Mouse (Mus musculus) CH12.LX (cell line): ENCODE results near the gene Bcl9l. TPM values are rescaled to one million over a fixed set of nuclear protein-coding genes. Genes with fewer than 3 reads are reported as not detected.

Experiments
- DNase-seq: peaks from one replicate; pipeline ENCODE4 v3.0.0-alpha.2; 2013; ENCODE audit errors: extremely low read depth
- H3K27ac ChIP-seq: 2 replicates; pipeline ENCODE4 v1.5.1; 2012; ENCODE audit warnings: low read depth, mild to moderate bottlenecking, control low read depth, moderate library complexity; ENCODE audit not compliant: insufficient read depth
- H3K27me3 ChIP-seq: replicated peaks from 2 replicates; pipeline ENCODE3; 2012; ENCODE audit warnings: inconsistent platforms
- H3K36me3 ChIP-seq, 2 experiments: replicated peaks in 1 of 2; 2 replicates each; pipeline versions ENCODE3 to v1.6.1; 2012; ENCODE audit warnings: inconsistent platforms in 1 of 2, low read length in 1 of 2, mild to moderate bottlenecking in 1 of 2, mixed read lengths in 1 of 2, moderate library complexity in 1 of 2; ENCODE audit not compliant: control insufficient read depth in 1 of 2, insufficient read depth in 1 of 2
- H3K4me1 ChIP-seq, 2 experiments: 2 replicates each; pipeline ENCODE4 v1.6.1; 2012; ENCODE audit warnings: inconsistent platforms in 1 of 2, moderate library complexity in 1 of 2; ENCODE audit not compliant: insufficient read depth in 2 of 2, control insufficient read depth in 1 of 2
- H3K4me2 ChIP-seq: 2 replicates; pipeline ENCODE4 v1.6.1; 2012; ENCODE audit warnings: low read depth, mild to moderate bottlenecking, control low read depth; ENCODE audit not compliant: poor library complexity, insufficient read depth, severe bottlenecking
- H3K4me3 ChIP-seq, 3 experiments: fragments of 150-350 bp in 1 of 3; sonication (generic) in 1 of 3; replicated peaks in 1 of 3; 2 replicates each; pipeline versions ENCODE3 to v1.5.1; 2011 to 2012; ENCODE audit warnings: low read depth in 2 of 3, low read length in 2 of 3, mild to moderate bottlenecking in 2 of 3, moderate library complexity in 2 of 3, control low read depth in 1 of 3, improper control_type of control experiment in 1 of 3, inconsistent platforms in 1 of 3, mixed read lengths in 1 of 3; ENCODE audit not compliant: poor library complexity in 1 of 3
- H3K79me2 ChIP-seq: replicated peaks from 2 replicates; pipeline ENCODE4 v1.6.1; 2012; ENCODE audit warnings: mild to moderate bottlenecking, moderate library complexity; ENCODE audit not compliant: control insufficient read depth, poor library complexity, insufficient read depth, severe bottlenecking; ENCODE audit errors: extremely low read depth
- H3K9ac ChIP-seq: 2 replicates; pipeline ENCODE4 v1.6.1; 2012; ENCODE audit warnings: low read depth, mild to moderate bottlenecking, control low read depth, moderate library complexity; ENCODE audit not compliant: insufficient read depth
- H3K9me3 ChIP-seq: replicated peaks from 2 replicates; pipeline ENCODE3; 2012; ENCODE audit warnings: low read length, inconsistent platforms, mixed read lengths
- BHLHE40 ChIP-seq: IDR thresholded peaks from 2 replicates; pipeline ENCODE4 v1.6.1; 2011; ENCODE audit warnings: mild to moderate bottlenecking, low read depth, low read length, improper control_type of control experiment
- CHD1 ChIP-seq: IDR thresholded peaks from 2 replicates; pipeline ENCODE4 v1.6.1; 2012; ENCODE audit warnings: low read depth, low read length, improper control_type of control experiment, inconsistent platforms
- CHD2 ChIP-seq: IDR thresholded peaks from 2 replicates; pipeline ENCODE4 v1.6.1; 2011; ENCODE audit warnings: low read length, improper control_type of control experiment
- CTCF ChIP-seq, 2 experiments: IDR thresholded peaks in 1 of 2; conservative IDR thresholded peaks in 1 of 2; 2 replicates each; pipeline ENCODE4 v1.5.1; 2011 to 2012; ENCODE audit warnings: low read depth in 2 of 2, low read length in 2 of 2, improper control_type of control experiment in 1 of 2, inconsistent platforms in 1 of 2, mild to moderate bottlenecking in 1 of 2, moderate library complexity in 1 of 2
- E2F4 ChIP-seq: IDR thresholded peaks from 2 replicates; pipeline ENCODE4 v1.6.1; 2011; ENCODE audit warnings: low read depth, low read length, improper control_type of control experiment; ENCODE audit not compliant: insufficient replicate concordance
- ELF1 ChIP-seq: IDR thresholded peaks from 2 replicates; pipeline ENCODE4 v1.6.1; 2014; ENCODE audit warnings: low read depth, mild to moderate bottlenecking, inconsistent platforms, low read length, improper control_type of control experiment
- EP300 ChIP-seq: IDR thresholded peaks from 2 replicates; pipeline ENCODE4 v1.6.1; 2011; ENCODE audit warnings: low read length, improper control_type of control experiment
- ETS1 ChIP-seq: conservative IDR thresholded peaks from 2 replicates; pipeline ENCODE4 v1.6.1; 2012; ENCODE audit warnings: low read depth, mild to moderate bottlenecking, inconsistent platforms, low read length, improper control_type of control experiment, moderate library complexity
- GABPA ChIP-seq: IDR thresholded peaks from 2 replicates; pipeline ENCODE4 v1.6.1; 2012; ENCODE audit warnings: low read depth, low read length, improper control_type of control experiment, inconsistent platforms; ENCODE audit not compliant: insufficient replicate concordance
- HCFC1 ChIP-seq: IDR thresholded peaks from 2 replicates; pipeline ENCODE4 v1.6.1; 2012; ENCODE audit warnings: low read depth, mild to moderate bottlenecking, inconsistent platforms, low read length, improper control_type of control experiment
- IRF4 ChIP-seq: IDR thresholded peaks from 2 replicates; pipeline ENCODE4 v1.6.1; 2014; ENCODE audit warnings: low read depth, mild to moderate bottlenecking, inconsistent platforms, low read length, improper control_type of control experiment
- JUN ChIP-seq: IDR thresholded peaks from 2 replicates; pipeline ENCODE4 v1.6.1; 2011; ENCODE audit warnings: low read depth, mild to moderate bottlenecking, low read length, improper control_type of control experiment, moderate library complexity; ENCODE audit not compliant: insufficient read depth
- JUND ChIP-seq: conservative IDR thresholded peaks from 2 replicates; pipeline ENCODE4 v1.6.1; 2011; ENCODE audit warnings: low read depth, low read length, improper control_type of control experiment
- KAT2A ChIP-seq: IDR thresholded peaks from 2 replicates; pipeline ENCODE4 v1.6.1; 2012; ENCODE audit warnings: low read length, improper control_type of control experiment, inconsistent platforms; ENCODE audit not compliant: insufficient replicate concordance
- MAFK ChIP-seq: IDR thresholded peaks from 2 replicates; pipeline ENCODE4 v1.6.1; 2011; ENCODE audit warnings: low read length, improper control_type of control experiment; ENCODE audit not compliant: insufficient replicate concordance
- MAX ChIP-seq: IDR thresholded peaks from 2 replicates; pipeline ENCODE4 v1.6.1; 2011; ENCODE audit warnings: low read length, improper control_type of control experiment
- MAZ ChIP-seq: IDR thresholded peaks from 2 replicates; pipeline ENCODE4 v1.6.1; 2012; ENCODE audit warnings: low read depth, mild to moderate bottlenecking, inconsistent platforms, low read length, improper control_type of control experiment, moderate library complexity
- MEF2A ChIP-seq: IDR thresholded peaks from 2 replicates; pipeline ENCODE4 v1.6.1; 2014; ENCODE audit warnings: low read depth, mild to moderate bottlenecking, inconsistent platforms, low read length, improper control_type of control experiment, borderline replicate concordance
- MXI1 ChIP-seq: IDR thresholded peaks from 2 replicates; pipeline ENCODE4 v1.6.1; 2011; ENCODE audit warnings: mild to moderate bottlenecking, low read depth, low read length, improper control_type of control experiment
- MYC ChIP-seq: IDR thresholded peaks from 2 replicates; pipeline ENCODE4 v1.6.1; 2011; ENCODE audit warnings: low read depth, mild to moderate bottlenecking, improper control_type of control experiment, low read length
- NELFE ChIP-seq: IDR thresholded peaks from 2 replicates; pipeline ENCODE4 v1.6.1; 2011; ENCODE audit warnings: low read depth, low read length, improper control_type of control experiment
- NRF1 ChIP-seq: IDR thresholded peaks from 2 replicates; pipeline ENCODE4 v1.6.1; 2014; ENCODE audit warnings: low read depth, mild to moderate bottlenecking, inconsistent platforms, low read length, improper control_type of control experiment, moderate library complexity
- PAX5 ChIP-seq: IDR thresholded peaks from 2 replicates; pipeline ENCODE4 v1.6.1; 2012; ENCODE audit warnings: low read length, inconsistent platforms, mixed read lengths
- POLR2A ChIP-seq: IDR thresholded peaks from 2 replicates; pipeline ENCODE4 v1.6.1; 2011; ENCODE audit warnings: low read depth, mild to moderate bottlenecking, improper control_type of control experiment, low read length
- POLR2AphosphoS2 ChIP-seq: IDR thresholded peaks from 2 replicates; pipeline ENCODE4 v1.6.1; 2011; ENCODE audit warnings: low read depth, low read length, improper control_type of control experiment
- RAD21 ChIP-seq: IDR thresholded peaks from 2 replicates; pipeline ENCODE4 v1.6.1; 2011; ENCODE audit warnings: low read depth, mild to moderate bottlenecking, low read length, improper control_type of control experiment, moderate library complexity
- RCOR1 ChIP-seq: conservative IDR thresholded peaks from 2 replicates; pipeline ENCODE4 v1.6.1; 2012; ENCODE audit warnings: low read depth, mild to moderate bottlenecking, inconsistent platforms, low read length, improper control_type of control experiment
- SIN3A ChIP-seq: IDR thresholded peaks from 2 replicates; pipeline ENCODE4 v1.6.1; 2012; ENCODE audit warnings: low read length, improper control_type of control experiment, inconsistent platforms
- SMC3 ChIP-seq: IDR thresholded peaks from 2 replicates; pipeline ENCODE4 v1.6.1; 2011; ENCODE audit warnings: low read depth, low read length, improper control_type of control experiment
- TBP ChIP-seq: conservative IDR thresholded peaks from 2 replicates; pipeline ENCODE4 v1.6.1; 2011; ENCODE audit warnings: low read depth, low read length, improper control_type of control experiment
- TCF12 ChIP-seq: IDR thresholded peaks from 2 replicates; pipeline ENCODE4 v1.6.1; 2014; ENCODE audit warnings: low read depth, mild to moderate bottlenecking, inconsistent platforms, low read length, improper control_type of control experiment
- UBTF ChIP-seq: IDR thresholded peaks from 2 replicates; pipeline ENCODE4 v1.6.1; 2012; ENCODE audit warnings: low read depth, mild to moderate bottlenecking, inconsistent platforms, low read length, improper control_type of control experiment, moderate library complexity
- USF1 ChIP-seq: IDR thresholded peaks from 2 replicates; pipeline ENCODE4 v1.6.1; 2014; ENCODE audit warnings: low read depth, mild to moderate bottlenecking, inconsistent platforms, low read length, improper control_type of control experiment
- USF2 ChIP-seq: conservative IDR thresholded peaks from 2 replicates; pipeline ENCODE4 v1.6.1; 2011; ENCODE audit warnings: low read depth, low read length, improper control_type of control experiment
- ZC3H11A ChIP-seq: IDR thresholded peaks from 2 replicates; pipeline ENCODE4 v1.6.1; 2012; ENCODE audit warnings: low read depth, mild to moderate bottlenecking, inconsistent platforms, low read length, improper control_type of control experiment
- ZKSCAN1 ChIP-seq: IDR thresholded peaks from 2 replicates; pipeline ENCODE4 v1.6.1; 2012; ENCODE audit warnings: low read depth, inconsistent platforms, low read length, improper control_type of control experiment, borderline replicate concordance
- ZMIZ1 ChIP-seq: IDR thresholded peaks from 2 replicates; pipeline ENCODE4 v1.6.1; 2012; ENCODE audit warnings: low read depth, mild to moderate bottlenecking, inconsistent platforms, low read length, improper control_type of control experiment
- ZNF384 ChIP-seq: IDR thresholded peaks from 2 replicates; pipeline ENCODE4 v1.6.1; 2012; ENCODE audit warnings: low read depth, low read length, improper control_type of control experiment, inconsistent platforms
- dilution Hi-C: fragments of 300-500 bp; cut with MboI; formaldehyde crosslinking; loops from 2 replicates; pipeline ENCODE4 v1.14.3; 2020; ENCODE audit warnings: low sequenced_read_pairs; ENCODE audit not compliant: extremely low pct_unique_long_range_greater_than_20kb, extremely low pct_ligation_motif_present
- in situ Hi-C: fragments of 300-500 bp; cut with MboI; formaldehyde crosslinking; loops from 3 replicates; pipeline ENCODE4 v1.14.3; 2019; ENCODE audit warnings: low sequenced_read_pairs, low pct_ligation_motif_present, low pct_unique_long_range_greater_than_20kb, mixed read lengths
- polyA plus RNA-seq: library from polyadenylated mRNA; unstranded; fragments of >175 nt; gene quantifications from 2 replicates; pipeline ENCODE4 v1.2.1, GENCODE M21; 2012; ENCODE audit warnings: low read depth; ENCODE audit not compliant: insufficient read length
- total RNA-seq, 2 experiments: library from RNA; depleted of rRNA; stranded (reverse); fragments of 300-350 nt in 1 of 2; fragments of >200 nt in 1 of 2; gene quantifications; 2 replicates each; pipeline ENCODE4 v1.2.3; 2012 to 2014

Gene Bcl9l
- total and polyA plus RNA-seq, 3 experiments: 0.67 to 7.5 (median 1.6) TPM

GRCm38 (mm10) chr9:44515131-44515751, 32.6 kb downstream of the Bcl9l start:
- Histone ChIP-seq H3K9ac (no peak overlapping the region), H3K27me3 (no peaks in the 10 kb centered on the region), H3K4me1 (peaks cover 35 to 96% of the 10 kb centered on the region in 2 experiments), H3K4me2 (peak overlapping the region; percentile 2; the same call in 1 of the 2 replicates), H3K27ac (peak overlapping the region; percentile 10; the same call in 1 of the 2 replicates), H3K4me3 (peak overlapping the region in 1 of 3 experiments; percentile 3), H3K36me3 (peaks cover 18 to 88% of the 10 kb centered on the region in 2 experiments), H3K9me3 (no peaks in the 10 kb centered on the region), H3K79me2 (no peaks in the 10 kb centered on the region)
- TF ChIP-seq MAZ: no peak
- no peak for TF ChIP-seq KAT2A
- TF ChIP-seq IRF4: peak; percentile 47; the same call in 1 of the 2 replicates
- no peak for TF ChIP-seq SMC3
- TF ChIP-seq MEF2A: no peak
- TF ChIP-seq CHD1: no peak
- no peak for TF ChIP-seq USF2
- no peak for TF ChIP-seq ZNF384
- no peak; the same call in none of the 2 replicates for TF ChIP-seq HCFC1
- no peak for TF ChIP-seq MAFK
- TF ChIP-seq GABPA: no peak
- TF ChIP-seq ZKSCAN1: no peak
- TF ChIP-seq ELF1: peak; percentile 65
- TF ChIP-seq MXI1: no peak
- no peak for TF ChIP-seq CHD2
- TF ChIP-seq POLR2A: peak; percentile 54
- TF ChIP-seq SIN3A: no peak
- no peak; the same call in 1 of the 2 replicates for TF ChIP-seq RAD21
- TF ChIP-seq CTCF (conservative IDR thresholded peaks at IDR 0.05 in 1 of 2, IDR thresholded peaks at IDR 0.05 in 1 of 2; ENCODE audit: low read depth in 2 of 2, low read length in 2 of 2): no peak
- no peak for TF ChIP-seq ZC3H11A
- no peak for TF ChIP-seq PAX5
- TF ChIP-seq TCF12: peak; percentile 95
- no peak for TF ChIP-seq ZMIZ1
- no peak for TF ChIP-seq ETS1
- TF ChIP-seq EP300: peak; percentile 60
- peak; percentile 35; the same call in 1 of the 2 replicates for TF ChIP-seq TBP
- TF ChIP-seq JUND: peak; percentile 62
- TF ChIP-seq MYC: 0 out of 2 replicates have a peak, but pooled peaks have one; percentile 29
- no peak for TF ChIP-seq POLR2AphosphoS2
- TF ChIP-seq JUN: 0 out of 2 replicates have a peak, but pooled peaks have one; percentile 36
- no peak for TF ChIP-seq RCOR1
- no peak for TF ChIP-seq NRF1
- TF ChIP-seq USF1: no peak
- peak; percentile 35; the same call in 1 of the 2 replicates for TF ChIP-seq BHLHE40
- no peak for TF ChIP-seq MAX
- TF ChIP-seq NELFE: no peak
- no peak for TF ChIP-seq UBTF
- TF ChIP-seq E2F4: no peak
- in situ Hi-C loops: no loop called here
- peak; percentile 70 for DNase-seq
- dilution Hi-C loops: no loop called here
